Mouse (Mus musculus) lung, embryonic 14.5 days (tissue): Measurements from ENCODE around the gene Paqr6. TPM values are rescaled to one million over a fixed set of nuclear protein-coding genes. Genes with fewer than 3 reads are reported as not detected.
"Not testable (repeated sequence)": the region's sequence is repeated elsewhere in the genome, so short reads cannot be mapped to it uniquely, and the experiment has no call there.

Experiments
- ATAC-seq: fragments of 200-750 bp; cut with Nextera tagmentation; 2 replicates; pipeline ENCODE4 v1.8.0; 2017; ENCODE audit warnings: mild to moderate bottlenecking, moderate TSS enrichment, moderate library complexity; ENCODE audit not compliant: insufficient read depth
- DNase-seq: peaks from one replicate; pipeline ENCODE4 v3.0.0-alpha.2; 2015
- H3K27ac ChIP-seq: fragments of 300-500 bp; sonication (generic); 2 replicates; pipeline ENCODE4 v1.5.1; 2014; ENCODE audit warnings: low read depth, mild to moderate bottlenecking, moderate library complexity
- H3K27me3 ChIP-seq: fragments of 300-500 bp; sonication (generic); 2 replicates; pipeline ENCODE4 v1.6.1; 2014; ENCODE audit warnings: low read length, control low read depth; ENCODE audit not compliant: insufficient read depth
- H3K36me3 ChIP-seq: fragments of 300-500 bp; sonication (generic); 2 replicates; pipeline ENCODE4 v1.6.1; 2014; ENCODE audit warnings: control low read depth; ENCODE audit not compliant: insufficient read depth
- H3K4me1 ChIP-seq: fragments of 300-500 bp; sonication (generic); 2 replicates; pipeline ENCODE4 v1.6.1; 2014; ENCODE audit warnings: antibody characterized with exemption, control low read depth; ENCODE audit not compliant: insufficient read depth
- H3K4me2 ChIP-seq: fragments of 300-500 bp; sonication (generic); 2 replicates; pipeline ENCODE4 v1.6.1; 2014; ENCODE audit warnings: mild to moderate bottlenecking
- H3K4me3 ChIP-seq: fragments of 300-500 bp; sonication (generic); 2 replicates; pipeline ENCODE4 v1.5.1; 2014; ENCODE audit warnings: low read depth, low read length
- H3K9ac ChIP-seq: fragments of 300-500 bp; sonication (generic); 2 replicates; pipeline ENCODE4 v1.6.1; 2014
- H3K9me3 ChIP-seq: fragments of 300-500 bp; sonication (generic); 2 replicates; pipeline ENCODE4 v1.6.1; 2016; ENCODE audit warnings: low read depth, low read length, control low read depth
- CTCF ChIP-seq: IDR thresholded peaks from 2 replicates; pipeline ENCODE4 v1.5.1; 2016; ENCODE audit warnings: antibody characterized with exemption, low read depth
- WGBS: fragments of 180-500 bp; shearing (Covaris S2); extraction: QIAGEN DNeasy Blood & Tissue Kit; methylation state at CpG from one replicate; pipeline ENCODE4 v1.1.7; 2014; 5-methylcytosine and 5-hydroxymethylcytosine counted together
- polyA plus RNA-seq: library from polyadenylated mRNA; unstranded; fragments of >200 nt; fragmentation: Nextera tagmentation; extraction: Ambion mirVana; gene quantifications from 2 replicates; pipeline ENCODE4 v1.2.1, GENCODE M21; 2014

The Paqr6 gene
- polyA plus RNA-seq, 1 experiment from 2014 or later = 4.9 TPM

DNA sequence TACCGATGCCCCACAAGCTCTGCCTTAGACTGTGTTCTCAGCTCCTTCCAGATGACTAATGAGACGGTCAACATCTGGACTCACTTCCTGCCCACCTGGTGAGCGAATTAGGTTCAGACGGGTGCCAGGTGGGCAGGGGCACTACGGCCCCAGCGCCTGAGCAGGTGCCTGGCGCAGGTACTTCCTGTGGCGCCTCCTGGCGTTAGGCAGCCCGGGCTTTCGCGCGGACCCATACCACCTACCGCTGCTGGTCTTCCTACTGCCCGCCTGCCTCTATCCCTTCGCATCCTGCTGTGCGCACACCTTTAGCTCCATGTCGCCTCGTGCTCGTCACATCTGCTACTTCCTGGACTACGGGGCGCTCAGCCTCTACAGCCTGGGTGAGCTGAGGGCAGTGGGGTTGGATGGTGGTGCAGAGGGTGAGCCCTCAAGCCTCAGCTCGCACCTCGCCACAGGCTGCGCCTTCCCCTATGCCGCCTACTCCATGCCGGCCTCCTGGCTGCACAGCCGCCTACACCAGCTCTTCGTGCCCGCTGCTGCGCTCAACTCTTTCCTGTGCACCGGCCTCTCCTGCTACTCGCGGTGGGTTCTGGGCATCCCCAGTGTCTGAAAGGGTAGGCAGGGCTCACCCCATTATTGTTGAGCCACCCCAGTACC, 1.4 kb downstream of the Paqr6 start:
- Histone ChIP-seq H3K4me1 (peaks cover 5% of the 10 kb centered on the region; the same call in 1 of the 2 replicates), H3K4me2 (no peak overlapping the region), H3K27me3 (peaks cover 21% of the 10 kb centered on the region), H3K9ac (no peak overlapping the region), H3K27ac (no peak overlapping the region), H3K4me3 (no peak overlapping the region), H3K9me3 (no peaks in the 10 kb centered on the region), H3K36me3 (peaks cover 18% of the 10 kb centered on the region)
- ATAC-seq (no peak), DNase-seq (no peak)
- 36% methylated on average over 34 of the region's 34 CpGs for WGBS
- TF ChIP-seq CTCF = no peak

DNA sequence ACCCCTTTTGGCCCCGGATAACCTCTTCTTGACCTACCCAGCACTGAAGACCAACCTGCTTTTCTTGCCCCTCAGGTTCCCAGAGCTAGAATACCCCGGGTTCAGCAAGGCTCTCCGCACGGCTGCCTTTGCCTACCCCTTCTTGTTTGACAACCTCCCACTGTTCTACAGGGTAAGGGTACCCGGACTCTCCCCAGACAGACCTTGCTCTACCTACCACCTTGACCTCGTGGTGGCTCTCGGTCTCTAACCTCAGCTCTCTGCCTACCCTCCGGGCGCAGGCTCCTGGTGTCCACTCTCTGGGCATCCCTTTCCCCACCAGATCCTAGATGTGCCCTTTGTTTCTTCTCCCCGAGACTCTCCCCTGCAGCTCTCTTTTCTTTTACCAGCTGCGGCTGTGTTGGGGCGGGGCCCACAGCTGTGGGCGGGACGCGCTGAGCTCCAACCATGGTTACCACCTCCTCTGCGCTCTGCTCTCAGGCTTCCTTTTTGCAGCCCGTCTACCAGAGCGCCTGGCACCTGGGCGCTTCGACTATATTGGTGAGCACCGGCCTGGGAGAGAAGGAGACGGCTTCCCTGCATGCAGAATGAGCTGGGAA, 2.5 kb downstream of the Paqr6 start:
- WGBS = 4% methylated on average over 16 of the region's 22 CpGs
- not testable (repeated sequence) for H3K27ac ChIP-seq, H3K36me3 ChIP-seq, H3K4me1 ChIP-seq, H3K9ac ChIP-seq, H3K4me3 ChIP-seq, H3K9me3 ChIP-seq
- H3K27me3 ChIP-seq = peaks cover 21% of the 10 kb centered on the region
- H3K4me2 ChIP-seq = peak overlapping the region; percentile 50
- peak; percentile 32 for DNase-seq
- peak; percentile 78; the same call in 1 of the 2 replicates for ATAC-seq

DNA sequence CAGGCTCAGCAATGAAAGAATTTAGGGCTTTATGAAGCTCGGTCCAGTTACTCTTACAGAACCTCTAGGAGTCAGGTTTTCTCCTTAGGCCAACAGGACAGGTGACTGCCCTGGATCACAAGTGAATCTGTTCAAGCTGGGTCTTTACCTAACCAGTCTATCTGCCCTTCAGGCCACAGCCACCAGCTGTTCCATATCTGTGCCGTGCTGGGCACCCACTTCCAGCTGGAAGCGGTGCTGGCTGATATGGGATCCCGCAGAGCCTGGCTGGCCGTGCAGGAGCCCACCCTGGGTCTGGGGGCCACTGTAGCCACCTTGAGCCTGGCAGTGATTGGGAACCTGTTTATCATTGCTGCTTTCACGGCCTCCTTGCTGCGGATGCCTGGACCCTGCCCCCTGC, 3.1 kb downstream of the Paqr6 start:
- DNase-seq, H3K4me3 ChIP-seq, H3K9me3 ChIP-seq, H3K9ac ChIP-seq, H3K4me2 ChIP-seq, H3K27ac ChIP-seq, H3K36me3 ChIP-seq, ATAC-seq, H3K4me1 ChIP-seq: not testable (repeated sequence)
- peaks cover 21% of the 10 kb centered on the region for H3K27me3 ChIP-seq
- WGBS = 46% methylated on average over 3 of the region's 7 CpGs

DNA sequence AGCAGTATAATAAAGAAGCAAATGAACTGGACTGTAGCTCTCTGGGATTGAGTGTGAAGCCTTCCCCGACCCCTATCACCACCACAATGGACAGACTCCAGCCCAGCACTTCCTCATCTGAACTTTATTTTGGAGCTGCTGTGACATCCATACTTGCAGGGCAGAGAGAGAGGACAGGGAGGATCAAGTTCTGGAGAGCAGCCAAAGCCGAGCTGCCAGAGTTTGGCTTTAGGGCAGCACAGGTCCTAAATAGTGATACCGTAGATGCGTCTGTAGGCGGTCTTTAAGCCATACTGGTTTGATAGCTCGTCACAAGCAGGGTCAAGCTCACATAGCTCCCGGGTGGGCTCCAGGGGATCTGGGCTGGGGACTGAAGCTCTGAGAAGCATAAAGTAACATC, 4.1 kb downstream of the Paqr6 start:
- H3K4me2 ChIP-seq, H3K4me1 ChIP-seq, H3K4me3 ChIP-seq, H3K9ac ChIP-seq, H3K36me3 ChIP-seq, ATAC-seq, DNase-seq, H3K9me3 ChIP-seq, H3K27ac ChIP-seq: not testable (repeated sequence)
- peaks cover 21% of the 10 kb centered on the region for H3K27me3 ChIP-seq
- WGBS = 60% methylated on average over 7 of the region's 7 CpGs

DNA sequence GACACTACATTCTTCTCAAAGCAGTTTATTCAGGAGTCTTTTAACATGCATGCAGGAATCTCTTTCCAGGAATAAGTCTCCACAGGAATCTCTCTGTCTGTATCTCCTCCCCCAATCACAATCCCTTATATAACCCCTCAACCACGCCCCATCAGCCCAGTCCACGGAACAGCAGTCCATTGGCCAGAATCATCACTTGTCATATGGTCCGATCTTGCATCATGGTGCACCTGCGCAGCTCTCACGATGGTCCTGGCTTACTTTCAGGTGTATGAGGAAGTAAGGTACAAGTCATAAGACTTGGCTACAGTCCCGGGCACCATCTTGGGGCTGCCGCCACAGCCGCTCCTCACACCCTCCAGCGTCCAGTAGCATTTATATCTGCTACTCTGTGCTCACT, 8.3 kb downstream of the Paqr6 start, which contains the start of gene Bglap3:
Gene Bglap3 (minus strand): TSS at position 101 of the 400 bp plus-strand sequence.
- H3K4me3 ChIP-seq, DNase-seq, H3K9me3 ChIP-seq, H3K4me1 ChIP-seq, H3K27ac ChIP-seq, H3K9ac ChIP-seq, H3K27me3 ChIP-seq, H3K4me2 ChIP-seq, H3K36me3 ChIP-seq, ATAC-seq: not testable (repeated sequence)
- WGBS = 90% methylated on average over 9 of the region's 9 CpGs

DNA sequence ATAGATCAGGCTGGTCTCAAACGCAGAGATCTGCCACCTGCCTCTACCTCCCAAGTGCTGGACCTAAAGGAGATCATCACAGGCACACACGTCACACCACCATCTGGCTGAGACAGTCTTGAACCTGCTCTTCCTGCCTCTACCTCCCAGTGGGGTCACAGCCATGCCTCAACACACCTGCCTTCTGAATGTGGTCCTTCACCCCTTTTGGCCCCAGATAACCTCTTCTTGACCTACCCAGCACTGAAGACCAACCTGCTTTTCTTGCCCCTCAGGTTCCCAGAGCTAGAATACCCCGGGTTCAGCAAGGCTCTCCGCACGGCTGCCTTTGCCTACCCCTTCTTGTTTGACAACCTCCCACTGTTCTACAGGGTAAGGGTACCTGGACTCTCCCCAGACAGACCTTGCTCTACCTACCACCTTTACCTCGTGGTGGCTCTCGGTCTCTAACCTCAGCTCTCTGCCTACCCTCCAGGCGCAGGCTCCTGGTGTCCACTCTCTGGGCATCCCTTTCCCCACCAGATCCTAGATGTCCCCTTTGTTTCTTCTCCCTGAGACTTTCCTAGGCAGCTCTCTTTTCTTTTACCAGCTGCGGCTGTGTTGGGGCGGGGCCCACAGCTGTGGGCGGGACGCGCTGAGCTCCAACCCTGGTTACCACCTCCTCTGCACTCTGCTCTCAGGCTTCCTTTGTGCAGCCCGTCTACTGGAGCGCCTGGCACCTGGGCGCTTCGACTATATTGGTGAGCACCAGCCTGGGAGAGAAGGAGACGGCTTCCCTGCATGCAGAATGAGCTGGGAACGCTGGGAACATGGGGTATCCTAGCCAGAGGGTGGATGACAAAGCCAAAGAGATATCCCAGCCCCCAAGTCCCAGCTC, 11.6 kb downstream of the Paqr6 start:
- not testable (repeated sequence) for H3K4me3 ChIP-seq

DNA sequence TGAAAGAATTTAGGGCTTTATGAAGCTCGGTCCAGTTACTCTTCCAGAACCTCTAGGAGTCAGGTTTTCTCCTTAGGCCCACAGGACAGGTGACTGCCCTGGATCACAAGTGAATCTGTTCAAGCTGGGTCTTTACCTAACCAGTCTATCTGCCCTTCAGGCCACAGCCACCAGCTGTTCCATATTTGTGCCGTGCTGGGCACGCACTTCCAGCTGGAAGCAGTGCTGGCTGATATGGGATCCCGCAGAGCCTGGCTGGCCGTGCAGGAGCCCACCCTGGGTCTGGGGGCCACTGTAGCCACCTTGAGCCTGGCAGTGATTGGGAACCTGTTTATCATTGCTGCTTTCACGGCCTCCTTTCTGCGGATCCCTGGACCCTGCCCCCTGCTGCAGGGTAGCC, 12.3 kb downstream of the Paqr6 start:
- not testable (repeated sequence) for H3K27me3 ChIP-seq, DNase-seq, H3K9ac ChIP-seq, H3K9me3 ChIP-seq, H3K4me3 ChIP-seq, H3K27ac ChIP-seq, H3K4me1 ChIP-seq, H3K36me3 ChIP-seq
- WGBS = 18% methylated on average over 5 of the region's 7 CpGs
- peak; percentile 32; the same call in 1 of the 2 replicates for ATAC-seq
- peak overlapping the region; percentile 37; the same call in 1 of the 2 replicates for H3K4me2 ChIP-seq

More for the DNA sequence above, 11.6 kb downstream of the Paqr6 start:
- peak; percentile 70 for DNase-seq
- 8% methylated on average over 17 of the region's 19 CpGs for WGBS
- not testable (repeated sequence) for H3K27ac ChIP-seq, H3K9me3 ChIP-seq, H3K36me3 ChIP-seq, H3K9ac ChIP-seq, H3K27me3 ChIP-seq, H3K4me1 ChIP-seq
- ATAC-seq = peak; percentile 92
- peak overlapping the region; percentile 37 for H3K4me2 ChIP-seq

DNA sequence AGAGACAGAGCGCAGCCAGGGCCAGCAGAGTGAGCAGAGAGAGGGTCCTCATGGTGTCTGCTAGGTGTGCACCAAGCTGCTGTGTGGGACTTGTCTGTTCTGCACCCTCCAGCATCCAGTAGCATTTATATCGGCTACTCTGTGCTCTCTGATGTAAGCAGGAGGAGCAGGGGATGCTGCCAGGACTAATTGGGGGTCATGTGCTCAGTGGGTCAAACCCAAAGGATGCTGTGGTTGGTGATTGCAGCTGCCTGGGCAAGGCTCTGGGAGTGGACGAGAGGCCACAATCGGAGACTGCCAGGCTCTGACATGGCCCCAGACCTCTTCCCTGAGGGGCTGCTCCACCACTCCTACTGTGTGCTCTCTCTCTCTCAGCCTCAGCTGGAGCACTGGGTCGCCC, 14.2 kb downstream of the Paqr6 start, which contains the start of gene Bglap2:
Gene Bglap2 (minus strand): TSS at position 101 of the 400 bp plus-strand sequence.
- not testable (repeated sequence) for H3K9me3 ChIP-seq, H3K27ac ChIP-seq, H3K27me3 ChIP-seq, ATAC-seq, H3K4me3 ChIP-seq, H3K36me3 ChIP-seq, DNase-seq, H3K4me2 ChIP-seq, H3K9ac ChIP-seq, H3K4me1 ChIP-seq
- 74% methylated on average over 4 of the region's 5 CpGs for WGBS

DNA sequence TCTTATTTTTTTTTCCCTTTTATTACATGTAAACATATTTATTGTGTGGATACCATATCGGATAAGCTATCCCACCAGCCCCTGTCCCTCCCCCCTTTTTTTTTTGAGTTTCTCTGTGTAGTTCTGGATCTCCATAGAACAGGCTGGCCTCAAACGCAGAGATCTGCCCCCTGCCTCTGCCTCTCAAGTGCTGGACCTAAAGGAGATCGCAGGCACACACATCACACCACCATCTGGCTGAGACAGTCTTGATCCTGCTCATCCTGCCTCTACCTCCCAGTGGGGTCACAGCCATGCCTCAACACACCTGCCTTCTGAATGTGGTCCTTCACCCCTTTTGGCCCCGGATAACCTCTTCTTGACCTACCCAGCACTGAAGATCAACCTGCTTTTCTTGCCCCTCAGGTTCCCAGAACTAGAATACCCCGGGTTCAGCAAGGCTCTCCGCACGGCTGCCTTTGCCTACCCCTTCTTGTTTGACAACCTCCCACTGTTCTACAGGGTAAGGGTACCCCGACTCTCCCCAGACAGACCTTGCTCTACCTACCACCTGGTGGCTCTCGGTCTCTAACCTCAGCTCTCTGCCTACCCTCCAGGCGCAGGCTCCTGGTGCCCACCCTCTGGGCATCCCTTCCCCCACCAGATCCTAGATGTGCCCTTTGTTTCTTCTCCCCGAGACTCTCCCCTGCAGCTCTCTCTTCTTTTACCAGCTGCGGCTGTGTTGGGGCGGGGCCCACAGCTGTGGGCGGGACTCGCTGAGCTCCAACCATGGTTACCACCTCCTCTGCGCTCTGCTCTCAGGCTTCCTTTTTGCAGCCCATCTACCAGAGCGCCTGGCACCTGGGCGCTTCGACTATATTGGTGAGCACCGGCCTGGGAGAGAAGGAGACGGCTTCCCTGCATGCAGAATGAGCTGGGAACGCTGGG, 17.3 kb downstream of the Paqr6 start:
- not testable (repeated sequence) for H3K27ac ChIP-seq, H3K9me3 ChIP-seq, H3K9ac ChIP-seq, H3K4me3 ChIP-seq, H3K36me3 ChIP-seq, H3K27me3 ChIP-seq, H3K4me1 ChIP-seq
- ATAC-seq (peak; percentile 86), DNase-seq (peak; percentile 72)
- WGBS = 9% methylated on average over 17 of the region's 22 CpGs
- H3K4me2 ChIP-seq = peak overlapping the region; percentile 48
